Mouse (Mus musculus) G1E (cell line): Measurements from ENCODE around the gene Cacna1i. TPM values are rescaled to one million over a fixed set of nuclear protein-coding genes. Genes with fewer than 3 reads are reported as not detected.

Experiments
- ATAC-seq: 2 replicates; pipeline ENCODE4 v1.8.0; 2016; ENCODE audit warnings: mild to moderate bottlenecking; ENCODE audit not compliant: insufficient number of reproducible peaks, poor library complexity, low FRiP score, severe bottlenecking; ENCODE audit errors: extremely low read depth
- DNase-seq: peaks from one replicate; pipeline ENCODE4 v3.0.0; 2012; ENCODE audit warnings: low spot score
- H3K27me3 ChIP-seq: 2 replicates; pipeline ENCODE4 v1.6.1; 2012; ENCODE audit warnings: mild to moderate bottlenecking, low read length, inconsistent platforms; ENCODE audit not compliant: insufficient read depth
- H3K36me3 ChIP-seq: replicated peaks from 2 replicates; pipeline ENCODE3; 2012; ENCODE audit warnings: mild to moderate bottlenecking, inconsistent platforms
- H3K4me1 ChIP-seq: 2 replicates; pipeline ENCODE4 v1.6.1; 2012; ENCODE audit warnings: low read depth, low read length, inconsistent platforms, mixed read lengths; ENCODE audit not compliant: insufficient read depth
- H3K4me3 ChIP-seq: 2 replicates; pipeline ENCODE4 v1.5.1; 2012; ENCODE audit warnings: low read depth, mild to moderate bottlenecking, inconsistent platforms, low read length, moderate library complexity, mixed read lengths
- H3K9me3 ChIP-seq: replicated peaks from 2 replicates; pipeline ENCODE4 v1.6.1; 2012; ENCODE audit warnings: inconsistent platforms
- CTCF ChIP-seq: IDR thresholded peaks from 2 replicates; pipeline ENCODE4 v1.5.1; 2012; ENCODE audit warnings: low read depth, low read length, inconsistent platforms, mixed read lengths
- GATA1 ChIP-seq: IDR thresholded peaks from 2 replicates; pipeline ENCODE4 v1.6.1; 2012; ENCODE audit warnings: borderline replicate concordance, low read length, inconsistent platforms, mixed read lengths
- GATA2 ChIP-seq: IDR thresholded peaks from 2 replicates; pipeline ENCODE4 v1.6.1; 2012; ENCODE audit warnings: low read depth, low read length, inconsistent platforms, borderline replicate concordance
- POLR2AphosphoS5 ChIP-seq: IDR thresholded peaks from 2 replicates; pipeline ENCODE4 v1.6.1; 2012; ENCODE audit warnings: low read depth, low read length, inconsistent platforms; ENCODE audit not compliant: insufficient replicate concordance
- TAL1 ChIP-seq: conservative IDR thresholded peaks from 2 replicates; pipeline ENCODE4 v1.6.1; 2012; ENCODE audit warnings: low read depth, low read length, inconsistent platforms, mixed read lengths
- polyA plus RNA-seq: library from polyadenylated mRNA; stranded (reverse); fragments of >175 nt; gene quantifications from 2 replicates; pipeline ENCODE4 v1.2.3, GENCODE M21; 2012
- total RNA-seq, 2 experiments: library from RNA; stranded (forward) in 1 of 2; stranded (reverse) in 1 of 2; fragments of 200-1000 nt in 1 of 2; fragments of >200 nt in 1 of 2; fragmentation: Nextera tagmentation in 1 of 2; gene quantifications; 2 replicates each; pipeline ENCODE4 v1.2.3; 2014 to 2017

Gene Cacna1i
- total and polyA plus RNA-seq, 3 experiments = 0.05 TPM; not detected in 2

- no peak for ATAC-seq
- no peak for TF ChIP-seq POLR2AphosphoS5
- TF ChIP-seq GATA1 = no peak
- TF ChIP-seq CTCF = no peak
- no peak for TF ChIP-seq TAL1
- TF ChIP-seq GATA2 = no peak
- no peaks in the 10 kb centered on the region for H3K36me3 ChIP-seq
- no peaks in the 10 kb centered on the region for H3K4me1 ChIP-seq
- DNase-seq = no peak
- peaks cover 10% of the 10 kb centered on the region for H3K27me3 ChIP-seq
- H3K4me3 ChIP-seq = no peak overlapping the region
- no peaks in the 10 kb centered on the region for H3K9me3 ChIP-seq
These were observed 48.2 kb downstream of the Cacna1i start for GRCm38 (mm10) chr15:80335196-80335595.

- Histone ChIP-seq H3K36me3 (no peaks in the 10 kb centered on the region), H3K9me3 (no peaks in the 10 kb centered on the region), H3K4me3 (no peak overlapping the region), H3K4me1 (no peaks in the 10 kb centered on the region), H3K27me3 (peaks cover 6% of the 10 kb centered on the region; the same call in 1 of the 2 replicates)
- TF ChIP-seq CTCF (peak; percentile 91), POLR2AphosphoS5 (no peak), TAL1 (no peak)
- DNase-seq (peak; percentile 12), ATAC-seq (no peak)
These were observed 53.3 kb downstream of the Cacna1i start for GRCm38 (mm10) chr15:80340348-80340747.

- Histone ChIP-seq H3K9me3 (no peaks in the 10 kb centered on the region), H3K4me3 (no peak overlapping the region), H3K4me1 (no peaks in the 10 kb centered on the region), H3K27me3 (peaks cover 6% of the 10 kb centered on the region; the same call in 1 of the 2 replicates), H3K36me3 (no peaks in the 10 kb centered on the region)
- TF ChIP-seq POLR2AphosphoS5 (no peak), GATA2 (no peak), TAL1 (no peak), GATA1 (no peak)
- no peak for ATAC-seq
- no peak for DNase-seq
These were observed 55.4 kb downstream of the Cacna1i start for GRCm38 (mm10) chr15:80342394-80342793.

GRCm38 (mm10) chr15:80343031-80343430 lies 56.0 kb downstream of the Cacna1i start:
- H3K4me3 ChIP-seq = no peak overlapping the region
- no peak for TF ChIP-seq CTCF
- no peak for TF ChIP-seq POLR2AphosphoS5
- no peak for TF ChIP-seq GATA2
- TF ChIP-seq TAL1 = no peak
- TF ChIP-seq GATA1 = no peak
- ATAC-seq (no peak), DNase-seq (no peak)
- H3K27me3 ChIP-seq = peaks cover 6% of the 10 kb centered on the region; the same call in 1 of the 2 replicates
- no peaks in the 10 kb centered on the region for H3K9me3 ChIP-seq
- no peaks in the 10 kb centered on the region for H3K36me3 ChIP-seq
- no peaks in the 10 kb centered on the region for H3K4me1 ChIP-seq

- no peak for ATAC-seq
- no peaks in the 10 kb centered on the region for H3K4me1 ChIP-seq
- no peak for DNase-seq
- H3K4me3 ChIP-seq = no peak overlapping the region
- peaks cover 9% of the 10 kb centered on the region; the same call in 1 of the 2 replicates for H3K27me3 ChIP-seq
- no peaks in the 10 kb centered on the region for H3K36me3 ChIP-seq
- no peak for TF ChIP-seq CTCF
- TF ChIP-seq GATA1 = no peak
- no peak for TF ChIP-seq TAL1
- no peak for TF ChIP-seq POLR2AphosphoS5
- TF ChIP-seq GATA2 = no peak
- no peaks in the 10 kb centered on the region for H3K9me3 ChIP-seq
These were observed 56.7 kb downstream of the Cacna1i start for GRCm38 (mm10) chr15:80343731-80344130.

GRCm38 (mm10) chr15:80346510-80346909 lies 59.5 kb downstream of the Cacna1i start:
- H3K27me3 ChIP-seq = peaks cover 13% of the 10 kb centered on the region
- no peak for ATAC-seq

GRCm38 (mm10) chr15:80350431-80350830 lies 63.4 kb downstream of the Cacna1i start:
- no peak for TF ChIP-seq POLR2AphosphoS5
- TF ChIP-seq TAL1 = no peak
- TF ChIP-seq GATA1 = no peak
- H3K36me3 ChIP-seq = no peaks in the 10 kb centered on the region
- H3K4me1 ChIP-seq = no peaks in the 10 kb centered on the region
- ATAC-seq (no peak), DNase-seq (no peak)
- H3K9me3 ChIP-seq = no peaks in the 10 kb centered on the region
- peaks cover 10% of the 10 kb centered on the region for H3K27me3 ChIP-seq
- no peak overlapping the region for H3K4me3 ChIP-seq

More at GRCm38 (mm10) chr15:80346510-80346909, 59.5 kb downstream of the Cacna1i start:
- no peak overlapping the region for H3K4me3 ChIP-seq
- H3K36me3 ChIP-seq = no peaks in the 10 kb centered on the region
- no peaks in the 10 kb centered on the region for H3K4me1 ChIP-seq
- no peak for DNase-seq
- H3K9me3 ChIP-seq = no peaks in the 10 kb centered on the region
- TF ChIP-seq TAL1 (no peak), POLR2AphosphoS5 (no peak), GATA2 (no peak), CTCF (no peak), GATA1 (no peak)
